Mouse (Mus musculus) MEL (cell line): ENCODE measurements around the gene Asprv1. TPM values are rescaled to one million over a fixed set of nuclear protein-coding genes. Genes with fewer than 3 reads are reported as not detected.

Experiments used
- DNase-seq: peaks from one replicate; pipeline ENCODE4 v3.0.0; 2011; ENCODE audit warnings: low read depth, low spot score
- H3K27ac ChIP-seq: 2 replicates; pipeline ENCODE4 v1.5.1; 2012; ENCODE audit warnings: low read depth, mild to moderate bottlenecking, control low read depth, low read length, moderate library complexity; ENCODE audit not compliant: control insufficient read depth
- H3K27me3 ChIP-seq, 2 experiments: fragments of 150-350 bp in 1 of 2; sonication (generic) in 1 of 2; 2 replicates each; pipeline ENCODE4 v1.6.1; 2012; ENCODE audit warnings: low read length in 2 of 2, mild to moderate bottlenecking in 2 of 2, improper control_type of control experiment in 1 of 2, moderate library complexity in 1 of 2; ENCODE audit not compliant: insufficient read depth in 2 of 2, control insufficient read depth in 1 of 2
- H3K36me3 ChIP-seq, 2 experiments: 2 replicates each; pipeline ENCODE4 v1.6.1; 2012 to 2014; ENCODE audit warnings: low read length in 2 of 2, improper control_type of control experiment in 1 of 2, inconsistent platforms in 1 of 2, mild to moderate bottlenecking in 1 of 2; ENCODE audit not compliant: insufficient read depth in 2 of 2, control insufficient read depth in 1 of 2
- H3K4me1 ChIP-seq, 2 experiments: fragments of 150-350 bp in 1 of 2; sonication (generic) in 1 of 2; 2 replicates each; pipeline ENCODE4 v1.6.1; 2012; ENCODE audit warnings: low read length in 2 of 2, improper control_type of control experiment in 1 of 2, mild to moderate bottlenecking in 1 of 2; ENCODE audit not compliant: insufficient read depth in 2 of 2, control insufficient read depth in 1 of 2
- H3K4me3 ChIP-seq, 2 experiments: fragments of 150-350 bp in 1 of 2; sonication (generic) in 1 of 2; 2 replicates each; pipeline ENCODE4 v1.5.1; 2012; ENCODE audit warnings: low read depth in 2 of 2, low read length in 2 of 2, mild to moderate bottlenecking in 2 of 2, moderate library complexity in 2 of 2, control low read depth in 1 of 2, improper control_type of control experiment in 1 of 2; ENCODE audit not compliant: control insufficient read depth in 1 of 2, insufficient read depth in 1 of 2
- H3K79me2 ChIP-seq: 2 replicates; pipeline ENCODE4 v1.6.1; 2012; ENCODE audit warnings: mild to moderate bottlenecking, low read length, moderate library complexity; ENCODE audit not compliant: control insufficient read depth, poor library complexity, insufficient read depth
- H3K9ac ChIP-seq: 2 replicates; pipeline ENCODE4 v1.6.1; 2012; ENCODE audit warnings: low read depth, mild to moderate bottlenecking, control low read depth, low read length, moderate library complexity; ENCODE audit not compliant: control insufficient read depth, poor library complexity, severe bottlenecking
- H3K9me3 ChIP-seq: fragments of 150-350 bp; sonication (generic); replicated peaks from 2 replicates; pipeline ENCODE4 v1.6.1; 2012; ENCODE audit warnings: mild to moderate bottlenecking, low read length, improper control_type of control experiment, moderate library complexity; ENCODE audit not compliant: insufficient read depth
- BHLHE40 ChIP-seq: IDR thresholded peaks from 2 replicates; pipeline ENCODE4 v1.6.1; 2012; ENCODE audit warnings: low read depth, mild to moderate bottlenecking, inconsistent platforms, low read length, improper control_type of control experiment, borderline replicate concordance
- CHD1 ChIP-seq: IDR thresholded peaks from 2 replicates; pipeline ENCODE4 v1.6.1; 2012; ENCODE audit warnings: low read depth, mild to moderate bottlenecking, inconsistent platforms, low read length, improper control_type of control experiment
- CTCF ChIP-seq, 3 experiments: IDR thresholded peaks in 2 of 3; conservative IDR thresholded peaks in 1 of 3; 2 replicates each; pipeline ENCODE4 v1.5.1; 2011 to 2012; ENCODE audit warnings: low read length in 3 of 3, low read depth in 2 of 3, mild to moderate bottlenecking in 2 of 3, improper control_type of control experiment in 1 of 3, inconsistent platforms in 1 of 3, mixed read lengths in 1 of 3, moderate library complexity in 1 of 3; ENCODE audit not compliant: control insufficient read depth in 1 of 3, insufficient read depth in 1 of 3, poor library complexity in 1 of 3, severe bottlenecking in 1 of 3
- E2F4 ChIP-seq: IDR thresholded peaks from 2 replicates; pipeline ENCODE4 v1.6.1; 2011; ENCODE audit warnings: low read depth, low read length, improper control_type of control experiment, borderline replicate concordance
- ELF1 ChIP-seq: IDR thresholded peaks from 2 replicates; pipeline ENCODE4 v1.6.1; 2014; ENCODE audit warnings: low read depth, mild to moderate bottlenecking, inconsistent platforms, low read length, improper control_type of control experiment, moderate library complexity
- EP300 ChIP-seq, 2 experiments: IDR thresholded peaks; 2 replicates each; pipeline ENCODE4 v1.6.1; 2011; ENCODE audit warnings: improper control_type of control experiment in 2 of 2, low read length in 2 of 2, low read depth in 1 of 2, mild to moderate bottlenecking in 1 of 2
- ETS1 ChIP-seq: IDR thresholded peaks from 2 replicates; pipeline ENCODE4 v1.6.1; 2012; ENCODE audit warnings: low read depth, mild to moderate bottlenecking, inconsistent platforms, low read length, improper control_type of control experiment, moderate library complexity
- GABPA ChIP-seq: IDR thresholded peaks from 2 replicates; pipeline ENCODE4 v1.6.1; 2012; ENCODE audit warnings: low read depth, mild to moderate bottlenecking, inconsistent platforms, low read length, improper control_type of control experiment, moderate library complexity
- GATA1 ChIP-seq: IDR thresholded peaks from 2 replicates; pipeline ENCODE4 v1.6.1; 2011; ENCODE audit warnings: low read depth, low read length, improper control_type of control experiment
- HCFC1 ChIP-seq: IDR thresholded peaks from 2 replicates; pipeline ENCODE4 v1.6.1; 2012; ENCODE audit warnings: low read depth, mild to moderate bottlenecking, inconsistent platforms, low read length, improper control_type of control experiment, moderate library complexity
- JUND ChIP-seq: IDR thresholded peaks from 2 replicates; pipeline ENCODE4 v1.6.1; 2011; ENCODE audit warnings: low read depth, mild to moderate bottlenecking, improper control_type of control experiment, low read length
- KAT2A ChIP-seq: conservative IDR thresholded peaks from 2 replicates; pipeline ENCODE4 v1.6.1; 2012; ENCODE audit warnings: low read depth, low read length, improper control_type of control experiment, inconsistent platforms
- MAFK ChIP-seq: IDR thresholded peaks from 2 replicates; pipeline ENCODE4 v1.6.1; 2011; ENCODE audit warnings: low read depth, mild to moderate bottlenecking, low read length, improper control_type of control experiment, borderline replicate concordance
- MAX ChIP-seq: IDR thresholded peaks from 2 replicates; pipeline ENCODE4 v1.6.1; 2011; ENCODE audit warnings: low read length, improper control_type of control experiment
- MAZ ChIP-seq: IDR thresholded peaks from 2 replicates; pipeline ENCODE4 v1.6.1; 2012; ENCODE audit warnings: low read depth, mild to moderate bottlenecking, inconsistent platforms, low read length, improper control_type of control experiment
- MEF2A ChIP-seq: IDR thresholded peaks from 2 replicates; pipeline ENCODE4 v1.6.1; 2014; ENCODE audit warnings: low read depth, mild to moderate bottlenecking, inconsistent platforms, low read length, improper control_type of control experiment; ENCODE audit not compliant: poor library complexity, insufficient replicate concordance, severe bottlenecking; ENCODE audit errors: extremely low read depth
- MXI1 ChIP-seq: IDR thresholded peaks from 2 replicates; pipeline ENCODE4 v1.6.1; 2011; ENCODE audit warnings: mild to moderate bottlenecking, low read depth, low read length, improper control_type of control experiment
- MYB ChIP-seq: IDR thresholded peaks from 2 replicates; pipeline ENCODE4 v1.6.1; 2011; ENCODE audit warnings: mild to moderate bottlenecking, low read depth, low read length, improper control_type of control experiment
- NELFE ChIP-seq: IDR thresholded peaks from 2 replicates; pipeline ENCODE4 v1.6.1; 2011; ENCODE audit warnings: low read depth, low read length, improper control_type of control experiment
- NRF1 ChIP-seq: IDR thresholded peaks from 2 replicates; pipeline ENCODE4 v1.6.1; 2014; ENCODE audit warnings: low read depth, mild to moderate bottlenecking, inconsistent platforms, low read length, improper control_type of control experiment, moderate library complexity; ENCODE audit not compliant: poor library complexity, insufficient read depth, severe bottlenecking
- POLR2A ChIP-seq, 2 experiments: IDR thresholded peaks; 2 replicates each; pipeline ENCODE4 v1.6.1; 2011 to 2012; ENCODE audit warnings: low read length in 2 of 2, mild to moderate bottlenecking in 2 of 2, control low read depth in 1 of 2, improper control_type of control experiment in 1 of 2, low read depth in 1 of 2, moderate library complexity in 1 of 2; ENCODE audit not compliant: control insufficient read depth in 1 of 2, insufficient read depth in 1 of 2, poor library complexity in 1 of 2
- POLR2AphosphoS2 ChIP-seq: IDR thresholded peaks from 2 replicates; pipeline ENCODE4 v1.6.1; 2011; ENCODE audit warnings: low read length, improper control_type of control experiment
- POLR2AphosphoS5 ChIP-seq: IDR thresholded peaks from 2 replicates; pipeline ENCODE4 v1.6.1; 2012; ENCODE audit warnings: low read depth, borderline replicate concordance, mild to moderate bottlenecking, inconsistent platforms, low read length, moderate library complexity, mixed read lengths
- RAD21 ChIP-seq: IDR thresholded peaks from 2 replicates; pipeline ENCODE4 v1.6.1; 2011; ENCODE audit warnings: mild to moderate bottlenecking, low read depth, low read length, improper control_type of control experiment
- RCOR1 ChIP-seq: IDR thresholded peaks from 2 replicates; pipeline ENCODE4 v1.6.1; 2012; ENCODE audit warnings: low read depth, mild to moderate bottlenecking, inconsistent platforms, low read length, improper control_type of control experiment
- SIN3A ChIP-seq: IDR thresholded peaks from 2 replicates; pipeline ENCODE4 v1.6.1; 2012; ENCODE audit warnings: low read length, improper control_type of control experiment, inconsistent platforms
- SMC3 ChIP-seq: IDR thresholded peaks from 2 replicates; pipeline ENCODE4 v1.6.1; 2011; ENCODE audit warnings: low read depth, low read length, improper control_type of control experiment
- TAL1 ChIP-seq: IDR thresholded peaks from 2 replicates; pipeline ENCODE4 v1.6.1; 2012; ENCODE audit warnings: mild to moderate bottlenecking, inconsistent platforms, low read length, moderate library complexity, mixed read lengths
- TBP ChIP-seq: IDR thresholded peaks from 2 replicates; pipeline ENCODE4 v1.8.0; 2011; ENCODE audit warnings: low read depth, low read length, improper control_type of control experiment
- TCF12 ChIP-seq: IDR thresholded peaks from 2 replicates; pipeline ENCODE4 v1.6.1; 2014; ENCODE audit warnings: low read depth, mild to moderate bottlenecking, inconsistent platforms, low read length, improper control_type of control experiment, moderate library complexity
- UBTF ChIP-seq: IDR thresholded peaks from 2 replicates; pipeline ENCODE4 v1.6.1; 2012; ENCODE audit warnings: low read depth, mild to moderate bottlenecking, inconsistent platforms, low read length, improper control_type of control experiment, moderate library complexity, borderline replicate concordance; ENCODE audit not compliant: insufficient read depth
- USF1 ChIP-seq: IDR thresholded peaks from 2 replicates; pipeline ENCODE4 v1.6.1; 2014; ENCODE audit warnings: low read depth, mild to moderate bottlenecking, inconsistent platforms, low read length, improper control_type of control experiment, moderate library complexity
- USF2 ChIP-seq, 2 experiments: IDR thresholded peaks; 2 replicates each; pipeline ENCODE4 v1.6.1; 2011 to 2012; ENCODE audit warnings: improper control_type of control experiment in 2 of 2, low read length in 2 of 2, borderline replicate concordance in 1 of 2, inconsistent platforms in 1 of 2, low read depth in 1 of 2, mild to moderate bottlenecking in 1 of 2; ENCODE audit not compliant: insufficient read depth in 1 of 2
- ZC3H11A ChIP-seq: IDR thresholded peaks from 2 replicates; pipeline ENCODE4 v1.6.1; 2012; ENCODE audit warnings: low read depth, mild to moderate bottlenecking, inconsistent platforms, low read length, improper control_type of control experiment
- ZKSCAN1 ChIP-seq: IDR thresholded peaks from 2 replicates; pipeline ENCODE4 v1.6.1; 2012; ENCODE audit warnings: low read depth, mild to moderate bottlenecking, inconsistent platforms, low read length, improper control_type of control experiment, moderate library complexity
- ZMIZ1 ChIP-seq: IDR thresholded peaks from 2 replicates; pipeline ENCODE4 v1.6.1; 2012; ENCODE audit warnings: low read depth, mild to moderate bottlenecking, inconsistent platforms, low read length, improper control_type of control experiment, moderate library complexity
- ZNF384 ChIP-seq: IDR thresholded peaks from 2 replicates; pipeline ENCODE4 v1.6.1; 2012; ENCODE audit warnings: low read depth, mild to moderate bottlenecking, inconsistent platforms, low read length, improper control_type of control experiment
- polyA plus RNA-seq, 2 experiments: library from polyadenylated mRNA; stranded (reverse) in 1 of 2; unstranded in 1 of 2; fragments of >175 nt in 1 of 2; fragments of >200 nt in 1 of 2; gene quantifications; 2 replicates each; pipeline versions ENCODE4 v1.2.1 to v1.2.4; 2012; ENCODE audit warnings: low replicate concordance in 2 of 2, low read depth in 1 of 2; ENCODE audit not compliant: insufficient read length in 2 of 2, insufficient read depth in 1 of 2, missing spikeins in 1 of 2
- total RNA-seq: library from RNA; depleted of rRNA; stranded (reverse); fragments of 300-350 nt; gene quantifications from 2 replicates; pipeline ENCODE4 v1.2.3, GENCODE M21; 2012

Asprv1 gene
- total and polyA plus RNA-seq, 3 experiments: not detected

GRCm38 (mm10) chr6:86599951-86600414 is 28.0 kb upstream of the Asprv1 start:
- peak; percentile 99 for DNase-seq
- Histone ChIP-seq H3K79me2 (no peaks in the 10 kb centered on the region), H3K9me3 (no peaks in the 10 kb centered on the region), H3K4me3 (peak overlapping the region; percentile 14 to 35), H3K4me1 (peaks cover 22 to 32% of the 10 kb centered on the region in 2 experiments), H3K9ac (peak overlapping the region; percentile 25), H3K27me3 (no peaks in the 10 kb centered on the region), H3K27ac (peak overlapping the region; percentile 82), H3K36me3 (peaks cover 0 to 20% of the 10 kb centered on the region in 2 experiments; a peak in 2 of 4 replicates)
- TF ChIP-seq CHD1: no peak
- peak; percentile 95 for TF ChIP-seq ETS1
- TF ChIP-seq MAFK: no peak
- TF ChIP-seq NELFE: no peak
- TF ChIP-seq POLR2AphosphoS2: no peak
- no peak for TF ChIP-seq RAD21
- TF ChIP-seq POLR2AphosphoS5: no peak
- TF ChIP-seq SIN3A: peak; percentile 92
- peak; percentile 80 for TF ChIP-seq RCOR1
- TF ChIP-seq CTCF (IDR thresholded peaks at IDR 0.05 in 2 of 3, conservative IDR thresholded peaks at IDR 0.05 in 1 of 3; ENCODE audit: control insufficient read depth in 1 of 3, insufficient read depth in 1 of 3, low read depth in 2 of 3, low read length in 3 of 3, poor library complexity in 1 of 3, severe bottlenecking in 1 of 3): no peak
- TF ChIP-seq ELF1: no peak
- no peak for TF ChIP-seq KAT2A
- no peak for TF ChIP-seq MEF2A
- TF ChIP-seq USF1: no peak
- TF ChIP-seq ZC3H11A: no peak
- 0 out of 2 replicates have a peak, but pooled peaks have one; percentile 33 for TF ChIP-seq MAZ
- no peak for TF ChIP-seq USF2 (IDR thresholded peaks at IDR 0.05; ENCODE audit: borderline replicate concordance in 1 of 2, insufficient read depth in 1 of 2, low read depth in 1 of 2, low read length in 2 of 2)
- TF ChIP-seq SMC3: no peak
- no peak for TF ChIP-seq ZNF384
- TF ChIP-seq GABPA: no peak
- TF ChIP-seq JUND: no peak
- TF ChIP-seq ZKSCAN1: no peak
- TF ChIP-seq HCFC1: peak; percentile 35; the same call in 1 of the 2 replicates
- TF ChIP-seq NRF1: no peak
- TF ChIP-seq TBP: 0 out of 2 replicates have a peak, but pooled peaks have one; percentile 6
- TF ChIP-seq TCF12: peak; percentile 50
- TF ChIP-seq EP300 (IDR thresholded peaks at IDR 0.05; ENCODE audit: low read depth in 1 of 2, low read length in 2 of 2): peak; percentile 62 to 70; a peak in 3 of 4 replicates
- peak; percentile 39; the same call in 1 of the 2 replicates for TF ChIP-seq TAL1
- peak; percentile 66; the same call in 1 of the 2 replicates for TF ChIP-seq BHLHE40
- TF ChIP-seq E2F4: no peak
- no peak for TF ChIP-seq UBTF
- TF ChIP-seq MYB: no peak
- TF ChIP-seq ZMIZ1: no peak
- TF ChIP-seq POLR2A (IDR thresholded peaks at IDR 0.05; ENCODE audit: control insufficient read depth in 1 of 2, insufficient read depth in 1 of 2, low read depth in 1 of 2, low read length in 2 of 2, poor library complexity in 1 of 2): no peak
- TF ChIP-seq MXI1: peak; percentile 91
- peak; percentile 45; the same call in 1 of the 2 replicates for TF ChIP-seq GATA1
- peak; percentile 73 for TF ChIP-seq MAX
